Mouse (Mus musculus) limb, embryonic 14.5 days (tissue): ENCODE data around the gene Tmem178b. TPM values are rescaled to one million over a fixed set of nuclear protein-coding genes. Genes with fewer than 3 reads are reported as not detected.

Source experiments
- ATAC-seq: fragments of 200-750 bp; cut with Nextera tagmentation; 2 replicates; pipeline ENCODE4 v1.8.0; 2017; ENCODE audit warnings: low read depth, moderate number of reproducible peaks, moderate TSS enrichment; ENCODE audit not compliant: low FRiP score
- DNase-seq: peaks from one replicate; pipeline ENCODE4 v3.0.0-alpha.2; 2015; ENCODE audit warnings: low spot score
- H3K27ac ChIP-seq: fragments of 300-500 bp; sonication (generic); replicated peaks from 2 replicates; pipeline ENCODE4 v1.5.1; 2014; ENCODE audit warnings: low read depth, mild to moderate bottlenecking, low read length, moderate library complexity, mixed read lengths
- H3K27me3 ChIP-seq: fragments of 300-500 bp; sonication (generic); 2 replicates; pipeline ENCODE4 v1.6.1; 2014; ENCODE audit warnings: low read length, mixed read lengths; ENCODE audit not compliant: control insufficient read depth, insufficient read depth
- H3K36me3 ChIP-seq: fragments of 300-500 bp; sonication (generic); 2 replicates; pipeline ENCODE4 v1.6.1; 2014; ENCODE audit warnings: mild to moderate bottlenecking, low read length, moderate library complexity, mixed read lengths; ENCODE audit not compliant: control insufficient read depth, insufficient read depth
- H3K4me1 ChIP-seq: fragments of 300-500 bp; sonication (generic); 2 replicates; pipeline ENCODE4 v1.6.1; 2014; ENCODE audit warnings: antibody characterized with exemption, low read length, mixed read lengths; ENCODE audit not compliant: control insufficient read depth, insufficient read depth
- H3K4me2 ChIP-seq: fragments of 300-500 bp; sonication (generic); replicated peaks from 2 replicates; pipeline ENCODE4 v1.6.1; 2014; ENCODE audit warnings: low read depth, mild to moderate bottlenecking, low read length, moderate library complexity; ENCODE audit not compliant: severe bottlenecking
- H3K4me3 ChIP-seq: fragments of 300-500 bp; sonication (generic); replicated peaks from 2 replicates; pipeline ENCODE4 v1.5.1; 2014; ENCODE audit warnings: low read length
- H3K9ac ChIP-seq: fragments of 300-500 bp; sonication (generic); 2 replicates; pipeline ENCODE4 v1.6.1; 2014; ENCODE audit warnings: mild to moderate bottlenecking, low read depth, low read length, moderate library complexity; ENCODE audit not compliant: severe bottlenecking
- H3K9me3 ChIP-seq: fragments of 300-500 bp; sonication (generic); 2 replicates; pipeline ENCODE4 v1.6.1; 2016; ENCODE audit warnings: low read length; ENCODE audit not compliant: control insufficient read depth
- POLR2A ChIP-seq: fragments of 200-500 bp; IDR thresholded peaks from 2 replicates; pipeline ENCODE4 v1.8.0; 2012; ENCODE audit warnings: inconsistent platforms, mild to moderate bottlenecking, moderate library complexity, borderline replicate concordance; ENCODE audit not compliant: insufficient read depth, insufficient read length; ENCODE audit errors: extremely low read depth
- WGBS: fragments of 180-500 bp; shearing (Covaris S2); extraction: QIAGEN DNeasy Blood & Tissue Kit; methylation state at CpG from one replicate; pipeline ENCODE4 v1.1.7; 2014; 5-methylcytosine and 5-hydroxymethylcytosine counted together
- polyA plus RNA-seq, 2 experiments: library from polyadenylated mRNA; depleted of rRNA in 1 of 2; stranded (reverse) in 1 of 2; unstranded in 1 of 2; fragments of >200 nt; fragmentation: Nextera tagmentation in 1 of 2; extraction: Ambion mirVana in 1 of 2; gene quantifications; 2 replicates each; pipeline versions ENCODE4 v1.2.1 to v1.2.3; 2012 to 2014

The Tmem178b gene
- polyA plus RNA-seq, 2 experiments, result 1.2 to 2.3 TPM

DNA sequence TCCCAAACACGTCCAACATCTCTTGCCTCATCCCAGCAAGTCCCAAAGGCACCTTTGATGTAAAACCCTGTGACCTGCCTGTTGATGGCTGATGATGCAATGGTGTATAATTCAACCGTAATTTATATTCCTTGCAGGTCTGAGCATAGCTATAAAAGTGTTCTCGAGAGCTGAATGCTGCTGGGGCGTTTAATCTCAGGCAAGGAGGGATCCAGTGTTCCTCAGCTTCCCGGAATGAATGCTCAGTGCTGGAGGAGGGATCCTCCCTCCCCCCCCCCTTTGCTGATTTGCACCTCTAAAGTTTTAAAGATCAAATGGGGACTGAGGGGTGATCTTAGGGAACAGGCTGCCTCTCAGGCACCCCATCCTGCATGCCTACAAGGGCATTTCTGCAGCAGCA, 361.0 kb downstream of the Tmem178b start:
- no peak for TF ChIP-seq POLR2A
- H3K9ac ChIP-seq, result no peak overlapping the region
- H3K27me3 ChIP-seq, result no peaks in the 10 kb centered on the region
- no peak overlapping the region for H3K4me2 ChIP-seq
- H3K9me3 ChIP-seq, result no peaks in the 10 kb centered on the region
- 17% methylated on average over 5 of the region's 5 CpGs for WGBS
- no peak overlapping the region for H3K27ac ChIP-seq
- no peak for ATAC-seq
- no peak for DNase-seq
- H3K4me3 ChIP-seq, result no peak overlapping the region
- no peaks in the 10 kb centered on the region for H3K4me1 ChIP-seq
- no peaks in the 10 kb centered on the region for H3K36me3 ChIP-seq

DNA sequence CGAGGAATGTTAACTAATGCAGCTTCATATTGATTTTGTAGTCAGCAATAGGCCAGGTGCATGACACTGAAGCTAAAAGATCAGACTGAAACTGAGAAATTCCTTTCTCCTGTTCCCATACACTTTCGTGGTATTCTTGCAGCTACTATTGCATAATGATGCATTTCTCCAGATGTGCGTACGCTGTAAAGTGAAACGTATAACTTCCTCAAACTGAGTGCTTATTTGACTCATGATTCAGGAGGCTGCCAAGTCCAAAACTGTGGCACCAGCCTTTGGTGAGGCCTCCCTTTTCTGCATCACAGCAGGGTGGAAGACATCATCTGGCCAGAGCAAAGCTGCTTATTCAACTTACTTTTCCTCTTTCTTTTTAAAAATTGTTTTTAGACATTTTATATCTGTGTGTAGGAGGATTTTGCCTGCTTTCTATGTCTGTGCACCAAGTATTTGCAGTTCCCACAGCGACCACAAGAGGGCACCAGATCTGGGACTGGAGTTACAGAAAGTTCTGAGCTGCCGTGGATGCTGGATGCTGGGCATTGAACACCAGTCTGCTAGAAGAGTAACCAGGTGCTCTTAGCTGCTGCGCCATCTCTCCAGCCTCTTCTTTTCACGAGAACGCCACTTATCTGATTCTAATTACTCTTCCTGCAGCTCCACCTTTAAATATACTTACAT, 362.9 kb downstream of the Tmem178b start:
- ATAC-seq (peak; percentile 41; the same call in 1 of the 2 replicates), DNase-seq (peak; percentile 56)
- no peak for TF ChIP-seq POLR2A
- Histone ChIP-seq H3K9me3 (no peaks in the 10 kb centered on the region), H3K9ac (no peak overlapping the region), H3K27me3 (no peaks in the 10 kb centered on the region), H3K27ac (no peak overlapping the region), H3K4me1 (no peaks in the 10 kb centered on the region), H3K36me3 (no peaks in the 10 kb centered on the region), H3K4me3 (no peak overlapping the region), H3K4me2 (no peak overlapping the region)
- WGBS, result 41% methylated on average over 10 of the region's 10 CpGs

DNA sequence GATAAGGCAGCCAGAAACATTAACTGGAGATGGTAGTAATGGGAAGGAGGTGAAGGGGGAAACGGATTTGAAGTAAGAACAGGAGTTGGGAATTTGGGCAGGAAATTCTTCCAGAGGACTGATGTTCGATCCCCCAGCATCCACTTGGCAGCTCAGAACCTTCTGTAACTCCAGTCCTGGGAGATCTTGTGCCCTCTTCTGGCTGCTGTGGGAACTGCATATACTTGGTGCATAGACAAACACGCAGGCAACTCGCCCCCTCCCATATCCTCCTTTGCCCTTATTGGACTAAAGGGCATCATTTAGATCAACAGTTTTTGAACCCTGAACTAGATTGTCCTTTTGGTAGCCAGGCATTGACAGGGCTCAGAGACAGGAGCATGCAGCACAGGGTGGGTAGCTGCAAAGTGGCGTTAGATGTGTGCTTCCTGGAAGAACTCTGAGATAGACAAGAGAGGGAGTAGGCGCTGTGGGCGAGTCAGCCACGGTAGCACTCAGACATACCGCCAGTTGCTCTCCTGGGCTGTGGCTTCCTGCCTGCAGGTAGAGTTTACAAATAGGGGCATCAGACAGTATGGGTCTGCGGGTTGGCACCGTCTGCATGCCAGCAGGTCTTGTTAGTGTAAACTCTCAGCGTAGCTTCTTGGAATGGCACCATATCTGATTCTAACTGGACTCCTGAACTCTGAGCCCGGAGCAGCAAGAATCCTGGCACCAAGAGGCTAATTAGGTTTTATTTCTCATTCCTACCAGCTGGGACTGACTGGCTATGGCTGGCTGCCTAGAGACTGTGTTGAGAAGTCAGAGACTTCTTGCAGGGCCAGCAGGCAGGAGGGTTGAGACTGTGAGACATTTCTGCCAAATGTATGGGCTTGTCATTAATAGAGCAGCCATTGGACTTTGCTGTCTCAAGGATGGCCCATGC, 364.0 kb downstream of the Tmem178b start:
- Histone ChIP-seq H3K36me3 (no peaks in the 10 kb centered on the region), H3K9ac (no peak overlapping the region), H3K4me1 (no peaks in the 10 kb centered on the region), H3K27me3 (no peaks in the 10 kb centered on the region), H3K4me2 (no peak overlapping the region), H3K27ac (no peak overlapping the region), H3K4me3 (no peak overlapping the region), H3K9me3 (no peaks in the 10 kb centered on the region)
- no peak for TF ChIP-seq POLR2A
- 73% methylated on average over 13 of the region's 13 CpGs for whole genome bisulfite sequencing
- DNase-seq (no peak), ATAC-seq (no peak)

DNA sequence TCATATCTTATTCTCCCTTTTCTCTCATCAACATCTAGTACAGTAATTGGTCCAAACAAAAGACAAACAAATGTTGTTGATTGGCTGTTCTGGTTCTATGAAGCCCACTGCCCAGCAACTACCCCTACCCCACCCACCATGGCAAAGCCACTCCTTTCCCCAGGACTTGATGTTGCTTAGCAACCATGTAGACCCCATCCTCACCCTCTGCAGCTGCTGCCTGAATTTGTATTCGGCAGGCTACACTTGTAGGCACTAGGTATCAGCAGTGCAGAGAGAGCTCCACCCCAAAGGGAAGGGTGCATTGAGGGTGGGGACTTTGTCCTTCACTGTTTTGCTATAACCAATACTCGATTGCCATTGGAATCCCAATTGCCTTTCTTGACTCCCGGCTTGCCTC, 365.8 kb downstream of the Tmem178b start:
- TF ChIP-seq POLR2A, result no peak
- Histone ChIP-seq H3K36me3 (no peaks in the 10 kb centered on the region), H3K4me1 (no peaks in the 10 kb centered on the region), H3K27me3 (no peaks in the 10 kb centered on the region), H3K4me3 (no peak overlapping the region), H3K9ac (no peak overlapping the region), H3K27ac (no peak overlapping the region), H3K9me3 (no peaks in the 10 kb centered on the region), H3K4me2 (no peak overlapping the region)
- no peak for ATAC-seq
- no peak for DNase-seq
- WGBS, result 70% methylated on average over 3 of the region's 3 CpGs

DNA sequence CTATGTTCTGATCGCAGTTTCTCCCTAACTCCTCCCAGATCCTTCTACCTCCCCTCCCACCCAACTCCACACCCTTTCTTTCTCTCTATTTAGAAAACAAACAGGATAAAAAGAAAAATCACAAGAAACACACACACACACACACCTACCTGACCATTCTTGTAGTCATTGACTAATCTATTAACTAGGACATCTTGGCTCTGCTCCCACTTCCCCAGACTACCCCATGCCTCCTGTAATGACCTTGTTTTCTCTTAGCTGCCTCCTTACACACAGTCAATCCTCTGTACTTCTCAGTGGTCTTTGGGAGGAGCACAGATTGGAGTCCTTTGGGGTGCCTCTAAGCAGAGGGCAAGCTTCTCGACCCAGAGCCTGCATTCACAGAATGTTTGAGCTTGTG, 367.6 kb downstream of the Tmem178b start:
- Histone ChIP-seq H3K4me3 (no peak overlapping the region), H3K9me3 (no peaks in the 10 kb centered on the region), H3K27ac (no peak overlapping the region), H3K4me1 (no peaks in the 10 kb centered on the region), H3K4me2 (no peak overlapping the region), H3K27me3 (no peaks in the 10 kb centered on the region), H3K36me3 (no peaks in the 10 kb centered on the region), H3K9ac (no peak overlapping the region)
- TF ChIP-seq POLR2A, result no peak
- ATAC-seq (no peak), DNase-seq (no peak)
- 67% methylated on average over 2 of the region's 2 CpGs for WGBS
